Mouse (Mus musculus) kidney, embryonic 15.5 days (tissue): Measurements from ENCODE around the gene Zfp978. TPM values are rescaled to one million over a fixed set of nuclear protein-coding genes. Genes with fewer than 3 reads are reported as not detected.
"Not testable (repeated sequence)": the region's sequence is repeated elsewhere in the genome, so short reads cannot be mapped to it uniquely, and the experiment has no call there.

Experiments used
- ATAC-seq: fragments of 200-750 bp; cut with Nextera tagmentation; replicated peaks from 2 replicates; pipeline ENCODE4 v1.8.0; 2017; ENCODE audit warnings: moderate TSS enrichment; ENCODE audit not compliant: low FRiP score
- H3K27ac ChIP-seq: fragments of 300-500 bp; sonication (generic); 2 replicates; pipeline ENCODE4 v1.5.1; 2015; ENCODE audit warnings: mild to moderate bottlenecking, inconsistent platforms
- H3K27me3 ChIP-seq: fragments of 300-500 bp; sonication (generic); 2 replicates; pipeline ENCODE4 v1.6.1; 2015; ENCODE audit warnings: inconsistent platforms
- H3K36me3 ChIP-seq: fragments of 300-500 bp; sonication (generic); 2 replicates; pipeline ENCODE4 v1.6.1; 2015; ENCODE audit warnings: inconsistent platforms
- H3K4me1 ChIP-seq: fragments of 300-500 bp; sonication (generic); 2 replicates; pipeline ENCODE4 v1.6.1; 2015; ENCODE audit warnings: inconsistent platforms
- H3K4me2 ChIP-seq: fragments of 300-500 bp; sonication (generic); 2 replicates; pipeline ENCODE4 v1.6.1; 2015; ENCODE audit warnings: moderate library complexity, mild to moderate bottlenecking, inconsistent platforms
- H3K4me3 ChIP-seq: fragments of 300-500 bp; sonication (generic); replicated peaks from 2 replicates; pipeline ENCODE4 v1.5.1; 2015; ENCODE audit warnings: mild to moderate bottlenecking, inconsistent platforms
- H3K9ac ChIP-seq: fragments of 300-500 bp; sonication (generic); 2 replicates; pipeline ENCODE4 v1.6.1; 2015; ENCODE audit warnings: mild to moderate bottlenecking, inconsistent platforms
- H3K9me3 ChIP-seq: fragments of 300-500 bp; sonication (generic); replicated peaks from 2 replicates; pipeline ENCODE4 v1.6.1; 2016; ENCODE audit warnings: inconsistent platforms
- WGBS: fragments of 180-500 bp; shearing (Covaris S2); methylation state at CpG from one replicate; pipeline ENCODE4 v1.1.7; 2015; ENCODE audit warnings: mixed read lengths; 5-methylcytosine and 5-hydroxymethylcytosine counted together
- polyA plus RNA-seq: library from polyadenylated mRNA; unstranded; fragments of >200 nt; fragmentation: Nextera tagmentation; extraction: Ambion mirVana; gene quantifications from 2 replicates; pipeline ENCODE4 v1.2.1, GENCODE M21; 2015

The Zfp978 gene
- polyA plus RNA-seq, 1 experiment from 2014 or later, result not detected

- H3K4me3 ChIP-seq, H3K27me3 ChIP-seq, H3K27ac ChIP-seq, H3K4me1 ChIP-seq, H3K36me3 ChIP-seq, H3K9ac ChIP-seq, ATAC-seq, H3K4me2 ChIP-seq: not testable (repeated sequence)
- H3K9me3 ChIP-seq, result peaks cover 58% of the 10 kb centered on the region
- 88% methylated on average over 2 of the region's 2 CpGs for WGBS
Measured at GRCm38 (mm10) chr4:147345061-147345554, 16.0 kb upstream of the Zfp978 start.

GRCm38 (mm10) chr4:147346361-147347035, 14.6 kb upstream of the Zfp978 start:
- not testable (repeated sequence) for H3K9ac ChIP-seq, H3K4me1 ChIP-seq, H3K36me3 ChIP-seq, H3K27me3 ChIP-seq, ATAC-seq, H3K27ac ChIP-seq, H3K4me3 ChIP-seq, H3K4me2 ChIP-seq
- WGBS, result 73% methylated on average over 4 of the region's 4 CpGs
- H3K9me3 ChIP-seq, result peaks cover 65% of the 10 kb centered on the region

- not testable (repeated sequence) for H3K27ac ChIP-seq, H3K9ac ChIP-seq, H3K4me2 ChIP-seq, H3K4me1 ChIP-seq, ATAC-seq, H3K4me3 ChIP-seq, H3K36me3 ChIP-seq, H3K27me3 ChIP-seq
- WGBS, result 68% methylated on average over 4 of the region's 4 CpGs
- H3K9me3 ChIP-seq, result peaks cover 65% of the 10 kb centered on the region
Measured at GRCm38 (mm10) chr4:147347300-147347699, 13.8 kb upstream of the Zfp978 start.

GRCm38 (mm10) chr4:147347880-147348279, 13.2 kb upstream of the Zfp978 start:
- ATAC-seq, H3K9ac ChIP-seq, H3K27me3 ChIP-seq, H3K27ac ChIP-seq, H3K4me2 ChIP-seq, H3K36me3 ChIP-seq, H3K4me3 ChIP-seq, H3K4me1 ChIP-seq: not testable (repeated sequence)
- WGBS, result 80% methylated on average over 2 of the region's 3 CpGs
- peaks cover 61% of the 10 kb centered on the region for H3K9me3 ChIP-seq

GRCm38 (mm10) chr4:147348401-147348800, 12.7 kb upstream of the Zfp978 start:
- 79% methylated on average over 2 of the region's 2 CpGs for WGBS
- H3K27me3 ChIP-seq, ATAC-seq, H3K4me2 ChIP-seq, H3K36me3 ChIP-seq, H3K4me1 ChIP-seq, H3K4me3 ChIP-seq, H3K27ac ChIP-seq, H3K9ac ChIP-seq: not testable (repeated sequence)
- H3K9me3 ChIP-seq, result peaks cover 56% of the 10 kb centered on the region

GRCm38 (mm10) chr4:147348906-147349686, 12.0 kb upstream of the Zfp978 start:
- not testable (repeated sequence) for H3K27ac ChIP-seq, ATAC-seq, H3K36me3 ChIP-seq, H3K27me3 ChIP-seq, H3K9ac ChIP-seq, H3K4me1 ChIP-seq, H3K4me2 ChIP-seq, H3K4me3 ChIP-seq
- 90% methylated on average over 18 of the region's 19 CpGs for WGBS
- peaks cover 49% of the 10 kb centered on the region for H3K9me3 ChIP-seq

- WGBS, result 84% methylated on average over 9 of the region's 9 CpGs
- not testable (repeated sequence) for H3K9ac ChIP-seq, ATAC-seq, H3K27me3 ChIP-seq, H3K4me2 ChIP-seq, H3K4me1 ChIP-seq, H3K4me3 ChIP-seq, H3K36me3 ChIP-seq, H3K27ac ChIP-seq
- H3K9me3 ChIP-seq, result peaks cover 50% of the 10 kb centered on the region
Measured at GRCm38 (mm10) chr4:147349687-147350415, 11.3 kb upstream of the Zfp978 start.

- not testable (repeated sequence) for H3K4me1 ChIP-seq, H3K36me3 ChIP-seq, H3K4me2 ChIP-seq, ATAC-seq, H3K9ac ChIP-seq, H3K27ac ChIP-seq, H3K4me3 ChIP-seq, H3K27me3 ChIP-seq
- peaks cover 49% of the 10 kb centered on the region for H3K9me3 ChIP-seq
- WGBS, result 88% methylated on average over 2 of the region's 2 CpGs
Measured at GRCm38 (mm10) chr4:147350541-147350940, 10.6 kb upstream of the Zfp978 start.

- H3K27ac ChIP-seq, H3K9ac ChIP-seq, ATAC-seq, H3K27me3 ChIP-seq, H3K4me3 ChIP-seq, H3K4me2 ChIP-seq, H3K36me3 ChIP-seq, H3K4me1 ChIP-seq: not testable (repeated sequence)
- peaks cover 44% of the 10 kb centered on the region for H3K9me3 ChIP-seq
- WGBS, result 84% methylated on average over 11 of the region's 13 CpGs
Measured at GRCm38 (mm10) chr4:147351376-147351980, 9.6 kb upstream of the Zfp978 start.

- H3K9ac ChIP-seq, H3K27me3 ChIP-seq, H3K4me3 ChIP-seq, ATAC-seq, H3K4me1 ChIP-seq, H3K27ac ChIP-seq, H3K4me2 ChIP-seq, H3K36me3 ChIP-seq: not testable (repeated sequence)
- 82% methylated on average over 4 of the region's 4 CpGs for WGBS
- H3K9me3 ChIP-seq, result peaks cover 31% of the 10 kb centered on the region
Measured at GRCm38 (mm10) chr4:147353626-147354025, 7.5 kb upstream of the Zfp978 start.

GRCm38 (mm10) chr4:147356042-147356441, 5.1 kb upstream of the Zfp978 start:
- not testable (repeated sequence) for H3K4me2 ChIP-seq, H3K27ac ChIP-seq, ATAC-seq, H3K36me3 ChIP-seq, H3K4me1 ChIP-seq, H3K9me3 ChIP-seq, H3K4me3 ChIP-seq, H3K9ac ChIP-seq, H3K27me3 ChIP-seq
- WGBS, result no CpG with 5 or more reads among the region's 3 CpGs

GRCm38 (mm10) chr4:147357195-147357594, 3.9 kb upstream of the Zfp978 start:
- H3K4me1 ChIP-seq, H3K9ac ChIP-seq, H3K27me3 ChIP-seq, H3K36me3 ChIP-seq, H3K4me3 ChIP-seq, H3K27ac ChIP-seq, ATAC-seq, H3K9me3 ChIP-seq, H3K4me2 ChIP-seq: not testable (repeated sequence)
- no CpG with 5 or more reads among the region's 2 CpGs for WGBS
